Mouse (Mus musculus) monocyte, adult 5-6 weeks (primary cell): ENCODE measurements around the gene Cldn9. TPM values are rescaled to one million over a fixed set of nuclear protein-coding genes. Genes with fewer than 3 reads are reported as not detected.

ENCODE experiments used
- ATAC-seq: fragments of 153-309, 156-312 bp; replicated peaks from 2 replicates; pipeline ENCODE4 v1.8.0; 2017; ENCODE audit warnings: mild to moderate bottlenecking; ENCODE audit not compliant: low TSS enrichment, insufficient number of reproducible peaks, severe bottlenecking, poor library complexity, low FRiP score
- total RNA-seq: library from RNA; stranded (forward); fragments of 200-1000, 200-491, 200-594 nt; gene quantifications from 3 replicates; pipeline ENCODE4 v1.2.3, GENCODE M21; 2017

Cldn9 gene
- total RNA-seq, 1 experiment from 2014 or later, result not detected

DNA sequence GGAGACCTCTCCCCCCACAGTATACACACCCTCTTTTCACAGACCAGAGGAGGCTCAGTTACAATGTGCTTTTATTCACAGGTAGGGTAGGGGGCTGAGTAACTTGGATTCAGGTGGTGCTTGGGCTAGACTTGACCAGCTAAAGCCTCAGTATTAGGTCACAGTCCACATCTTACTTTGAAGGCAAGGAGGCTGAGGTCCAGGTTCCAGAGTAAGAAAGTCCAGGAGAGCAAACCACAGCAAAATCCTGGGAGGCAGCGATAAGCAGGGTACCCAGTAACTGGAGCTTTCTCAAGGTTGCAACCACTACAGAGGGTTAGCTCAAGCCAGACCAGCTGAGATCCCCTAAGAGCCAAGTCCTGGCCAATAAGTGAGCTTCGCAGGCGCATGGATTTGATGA lies 1.3 kb downstream of the Cldn9 start:
- no peak for ATAC-seq

DNA sequence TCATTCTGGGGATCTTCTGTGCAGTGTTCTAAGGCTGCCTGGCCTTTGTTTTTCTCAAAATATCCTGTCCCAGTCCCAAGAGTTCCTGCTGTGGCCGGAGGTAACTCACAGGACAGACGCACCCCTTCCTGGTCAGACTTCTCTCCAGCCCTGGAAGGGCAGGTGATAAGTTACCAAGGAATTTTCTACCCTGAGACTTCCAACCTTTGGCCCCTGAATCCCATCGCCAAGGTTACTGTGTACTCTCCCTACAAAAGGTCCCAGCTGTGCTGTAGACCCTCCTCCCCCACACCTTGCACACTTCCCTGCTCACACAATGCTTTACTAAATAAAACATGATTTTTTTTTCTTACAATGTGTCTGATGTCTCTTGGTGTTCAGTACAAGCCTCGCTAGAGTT lies 1.7 kb downstream of the Cldn9 start:
- ATAC-seq, result no peak

- ATAC-seq, result no peak
Observed at GRCm38 (mm10) chr17:23681086-23681485, 2.7 kb downstream of the Cldn9 start.

DNA sequence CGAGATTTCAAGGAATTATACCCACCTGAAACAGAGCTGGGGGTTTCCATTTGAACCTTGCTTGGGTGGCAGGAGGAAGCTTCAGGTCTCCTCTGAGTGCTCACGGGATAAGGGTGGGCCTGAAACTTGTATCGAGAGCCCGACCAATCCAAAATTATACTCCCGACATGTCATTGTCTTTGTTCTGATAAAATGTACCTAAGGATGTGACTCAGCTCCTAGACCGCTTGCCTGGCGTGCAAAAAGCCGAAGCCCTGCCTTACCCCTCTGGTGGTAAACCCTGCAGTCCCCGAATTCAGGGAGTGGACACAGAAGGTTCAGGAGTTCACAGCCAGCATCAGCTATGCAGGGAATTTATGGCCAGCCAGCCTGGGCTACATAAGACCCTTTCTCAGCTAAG lies 3.5 kb downstream of the Cldn9 start:
- no peak for ATAC-seq

- no peak for ATAC-seq
Observed at GRCm38 (mm10) chr17:23679127-23679835, 4.5 kb downstream of the Cldn9 start, which contains the start of gene Cldn6. TSS of gene Cldn6 (plus strand) at chr17:23679249.

DNA sequence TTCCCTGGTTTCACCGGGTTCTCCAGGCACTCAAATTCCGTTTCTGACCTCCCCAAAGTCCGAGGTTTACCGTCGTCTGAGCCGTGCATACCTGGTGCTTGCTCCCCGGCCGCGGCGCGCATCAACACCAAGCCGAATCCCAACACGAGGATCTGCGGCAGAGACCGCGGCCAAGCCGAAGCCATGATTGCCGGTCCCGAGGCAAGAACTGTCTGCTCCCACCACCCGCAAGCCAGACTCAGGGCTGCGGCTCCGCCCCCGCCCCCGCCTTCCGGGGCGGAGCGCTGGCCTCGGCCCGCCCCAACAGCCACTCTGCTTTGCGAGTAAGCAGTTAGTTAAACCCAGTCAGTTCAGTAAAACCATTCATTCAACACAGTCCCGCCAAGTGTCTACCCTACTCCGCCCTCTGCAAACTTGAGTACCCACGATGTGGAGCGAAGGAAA lies 6.6 kb downstream of the Cldn9 start, which contains the start of gene Tnfrsf12a:
Gene Tnfrsf12a (minus strand): TSS at position 233 of the 444 bp plus-strand sequence.
- ATAC-seq, result 0 out of 2 replicates have a peak, but pooled peaks have one; percentile 13

DNA sequence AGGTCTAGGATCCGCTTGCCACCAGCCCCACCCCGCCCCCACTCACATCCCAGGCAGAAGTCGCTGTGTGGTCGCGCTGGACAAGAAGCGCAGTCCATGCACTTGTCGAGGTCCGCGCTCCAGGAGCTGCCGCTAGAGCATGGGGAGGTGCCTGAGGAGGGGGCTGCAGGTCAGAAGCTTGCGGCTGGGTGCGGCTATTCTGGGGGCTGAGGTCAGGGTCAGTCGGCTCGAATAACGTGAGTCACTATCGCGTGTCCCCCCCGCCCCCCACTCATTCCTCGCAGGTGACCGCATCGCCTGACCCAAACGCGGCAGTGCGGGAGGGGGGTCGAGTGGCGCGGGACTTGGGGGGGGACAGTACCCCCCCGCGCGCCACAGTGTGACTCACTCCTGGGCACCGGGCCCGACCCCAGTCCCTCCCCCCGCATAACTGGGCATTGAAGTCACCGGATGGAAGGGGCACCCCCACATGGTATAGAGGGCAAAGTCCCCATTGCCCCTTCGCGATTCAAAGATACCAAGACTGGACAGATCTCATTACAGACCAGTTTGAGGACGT lies 7.3 kb downstream of the Cldn9 start:
- ATAC-seq, result no peak

- no peak for ATAC-seq
Observed at GRCm38 (mm10) chr17:23675564-23676281, 8.1 kb downstream of the Cldn9 start.

GRCm38 (mm10) chr17:23675127-23675526 lies 8.7 kb downstream of the Cldn9 start:
- no peak for ATAC-seq

- ATAC-seq, result no peak
Observed at GRCm38 (mm10) chr17:23674271-23674952, 9.4 kb downstream of the Cldn9 start.

- peak; percentile 90 for ATAC-seq
Observed at GRCm38 (mm10) chr17:23673424-23674073, 10.3 kb downstream of the Cldn9 start, which contains the start of the genes Hcfc1r1 and Thoc6. TSS of gene Hcfc1r1 (plus strand) at chr17:23673596. TSS of gene Thoc6 (minus strand) at chr17:23673882.

DNA sequence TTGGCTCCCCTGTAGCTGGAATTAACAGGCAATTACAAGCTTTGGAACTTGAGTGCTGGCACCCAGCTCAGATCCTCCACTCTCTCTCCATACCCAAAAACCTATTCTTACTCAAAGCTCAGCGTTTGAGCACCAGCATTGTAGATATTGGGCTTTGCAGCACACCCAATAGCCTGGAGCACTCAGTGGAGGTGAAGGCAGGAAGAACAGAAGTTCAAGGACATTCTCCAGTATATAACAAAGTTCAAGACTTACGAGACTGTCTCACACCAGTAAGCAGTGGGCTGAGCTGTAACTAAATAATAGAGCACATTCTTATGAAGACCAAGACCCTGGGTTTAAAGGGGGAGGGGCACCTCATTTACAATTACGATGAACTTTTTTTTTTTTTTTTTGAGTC lies 11.1 kb downstream of the Cldn9 start:
- no peak for ATAC-seq

GRCm38 (mm10) chr17:23671519-23671918 lies 12.3 kb downstream of the Cldn9 start:
- no peak for ATAC-seq

GRCm38 (mm10) chr17:23670516-23671074 lies 13.2 kb downstream of the Cldn9 start:
- ATAC-seq, result no peak

GRCm38 (mm10) chr17:23665511-23665910 lies 18.3 kb downstream of the Cldn9 start:
- no peak for ATAC-seq

- 0 out of 2 replicates have a peak, but pooled peaks have one; percentile 27 for ATAC-seq
Observed at GRCm38 (mm10) chr17:23664556-23665021, 19.2 kb downstream of the Cldn9 start.

DNA sequence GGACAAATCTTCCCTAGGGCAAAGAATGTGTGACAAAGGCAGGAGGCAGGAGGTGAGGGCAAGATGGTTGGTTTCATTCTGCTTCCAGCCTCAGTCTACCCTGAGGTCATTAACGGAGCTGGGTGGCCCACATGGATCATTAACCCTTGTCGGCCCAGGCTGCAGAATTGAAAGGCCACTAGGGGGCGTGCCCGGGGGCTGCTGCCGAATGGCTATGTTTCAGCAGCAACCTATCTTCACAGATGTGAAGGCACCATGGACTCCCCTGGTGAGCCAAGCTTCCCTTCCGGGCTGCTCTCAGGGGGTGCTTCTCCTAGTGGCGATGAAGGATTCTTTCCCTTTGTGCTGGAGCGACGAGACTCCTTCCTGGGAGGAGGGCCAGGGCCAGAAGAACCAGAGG lies 22.3 kb downstream of the Cldn9 start:
- 0 out of 2 replicates have a peak, but pooled peaks have one; percentile 2 for ATAC-seq

DNA sequence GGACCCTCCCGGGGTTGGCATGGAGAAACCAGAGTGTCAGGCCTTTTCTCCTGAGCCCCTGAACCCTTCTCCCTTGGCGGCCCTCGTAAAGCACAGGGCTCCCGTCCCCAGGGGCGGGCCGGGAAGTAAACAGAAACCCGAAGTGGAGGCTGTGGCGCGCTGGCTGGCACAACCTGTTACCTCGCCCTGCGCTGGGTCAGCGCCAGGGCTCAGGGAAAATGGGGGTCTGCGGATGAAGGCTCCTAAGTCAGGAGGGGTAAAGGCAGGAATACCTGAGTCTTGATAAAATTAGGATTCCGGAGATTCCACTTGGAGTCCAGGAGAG lies 23.0 kb downstream of the Cldn9 start:
- ATAC-seq, result no peak
